Mouse (Mus musculus): ENCODE data around the gene Pde8b.

DNA sequence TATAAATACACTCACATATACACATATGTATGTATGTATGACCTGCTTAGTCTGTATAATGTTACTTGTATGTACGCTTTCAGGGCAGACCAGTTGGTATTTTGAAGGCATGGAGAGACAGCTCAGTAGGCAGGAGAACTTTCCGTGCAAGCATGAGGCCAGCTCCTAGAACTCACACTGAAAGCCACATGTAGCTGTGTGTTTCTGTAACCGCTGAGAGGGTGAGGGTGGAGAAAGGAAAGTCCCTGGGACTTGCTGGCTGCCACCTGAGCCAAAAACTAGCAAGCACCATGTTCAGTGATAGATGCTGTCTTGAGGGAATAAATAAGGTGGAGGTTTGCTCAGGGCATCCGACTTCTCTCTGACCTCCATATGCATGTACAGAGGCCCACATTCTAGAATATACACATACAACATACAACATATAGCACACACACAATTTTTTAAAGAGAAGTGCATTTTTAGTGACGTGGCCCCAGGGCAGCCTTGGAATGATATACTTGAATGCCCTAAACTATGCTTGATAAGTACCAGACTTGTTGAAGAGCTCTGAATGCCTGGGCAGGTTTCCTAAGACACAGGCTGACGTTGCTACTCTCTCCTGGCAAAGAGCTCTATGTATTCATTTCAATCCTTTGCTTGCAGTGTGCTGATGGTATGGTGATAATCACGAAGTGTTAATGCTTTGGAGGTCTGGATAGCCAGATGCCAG lies 238.4 kb downstream of the Pde8b start:
- no peak for TF ChIP-seq POLR2A (IDR thresholded peaks at IDR 0.05; ENCODE audit: borderline replicate concordance, extremely low read depth, insufficient read depth, insufficient read length, poor library complexity, severe bottlenecking)
- no peak for TF ChIP-seq CTCF (IDR thresholded peaks at IDR 0.05; ENCODE audit: borderline replicate concordance, extremely low read depth, insufficient read depth, insufficient read length)

Measured in brain, embryonic 14.5 days (tissue).